Mouse (Mus musculus) CD4-positive, CD25-positive, alpha-beta regulatory T cell, adult 2 months (primary cell): ENCODE results near the gene Khnyn.
A peak's percentile ranks its signal among the peaks of the same experiment; 100 is the strongest.

ENCODE experiments used
- DNase-seq: peaks from one replicate; pipeline ENCODE4 v3.0.0-alpha.2; 2012; ENCODE audit warnings: low read depth, low spot score

Khnyn gene

DNA sequence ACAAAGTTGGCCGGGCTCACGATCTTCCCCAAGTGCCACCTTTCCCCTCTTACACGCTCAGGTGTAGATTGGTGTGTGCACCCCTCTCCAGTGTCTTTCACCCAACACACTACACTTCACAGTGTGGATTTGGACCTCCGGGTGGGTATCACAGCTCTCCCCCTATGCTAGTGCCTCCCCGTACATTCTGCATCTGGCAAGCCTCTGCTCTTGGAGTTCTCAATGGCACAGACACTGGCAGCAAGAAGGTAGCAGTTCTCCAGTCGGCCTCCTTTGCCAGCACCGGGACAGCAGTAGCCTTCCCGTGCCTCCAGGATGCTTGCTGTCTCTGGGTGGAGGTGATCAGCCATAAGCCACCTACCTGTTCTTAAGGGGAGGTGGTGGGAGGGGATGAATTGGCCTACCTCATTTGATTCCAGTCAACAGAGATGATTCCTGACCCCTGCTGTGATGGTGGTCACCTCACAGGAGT is 11.5 kb upstream of the Khnyn start:
- no peak for DNase-seq

DNA sequence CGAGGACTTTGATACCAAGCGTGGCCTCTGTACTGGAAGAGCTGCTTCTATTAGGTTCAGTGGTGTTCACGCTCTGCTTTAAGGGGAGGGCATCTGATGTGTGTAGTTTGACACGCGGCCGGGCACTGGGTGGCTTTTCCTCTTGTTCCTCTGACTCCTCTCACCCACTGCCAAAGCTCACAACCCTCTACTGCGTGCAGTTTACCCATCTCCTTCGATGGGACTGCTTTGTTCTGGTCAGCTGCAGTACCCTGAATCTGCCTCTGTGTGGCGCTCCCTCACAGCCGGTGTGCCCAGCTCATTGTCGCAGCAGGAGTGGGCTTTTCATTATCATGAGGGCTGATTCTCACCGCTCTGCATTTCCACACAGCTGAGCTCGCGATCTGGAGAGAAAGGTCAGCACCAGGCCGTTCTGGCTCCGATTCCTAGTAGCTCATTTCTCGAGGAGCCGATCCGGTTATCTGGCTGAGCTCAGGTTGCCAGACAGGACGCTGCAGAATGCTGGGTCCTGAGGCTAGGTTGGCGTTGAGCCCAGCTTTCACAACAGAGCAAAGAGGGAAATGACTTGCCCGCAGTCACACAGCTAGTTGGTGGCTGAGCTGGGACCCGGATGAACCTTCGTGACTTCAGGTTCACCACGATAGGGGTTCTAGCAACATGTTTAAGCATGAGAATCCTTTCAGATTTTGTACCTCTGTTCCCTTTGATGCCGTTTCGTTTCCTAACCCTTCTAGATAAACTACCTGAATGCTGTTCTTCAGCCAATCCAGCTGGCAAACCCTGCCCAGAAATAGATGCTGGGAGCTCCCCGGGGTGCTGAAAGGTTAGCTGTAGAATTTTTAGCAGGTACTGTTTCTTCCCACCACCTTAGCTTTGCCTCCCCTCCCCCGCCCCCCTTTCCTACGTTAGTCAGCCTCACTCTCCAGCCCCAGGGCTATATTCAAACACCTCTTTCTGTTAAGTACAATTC is 10.7 kb upstream of the Khnyn start:
- DNase-seq, result peak; percentile 86

DNA sequence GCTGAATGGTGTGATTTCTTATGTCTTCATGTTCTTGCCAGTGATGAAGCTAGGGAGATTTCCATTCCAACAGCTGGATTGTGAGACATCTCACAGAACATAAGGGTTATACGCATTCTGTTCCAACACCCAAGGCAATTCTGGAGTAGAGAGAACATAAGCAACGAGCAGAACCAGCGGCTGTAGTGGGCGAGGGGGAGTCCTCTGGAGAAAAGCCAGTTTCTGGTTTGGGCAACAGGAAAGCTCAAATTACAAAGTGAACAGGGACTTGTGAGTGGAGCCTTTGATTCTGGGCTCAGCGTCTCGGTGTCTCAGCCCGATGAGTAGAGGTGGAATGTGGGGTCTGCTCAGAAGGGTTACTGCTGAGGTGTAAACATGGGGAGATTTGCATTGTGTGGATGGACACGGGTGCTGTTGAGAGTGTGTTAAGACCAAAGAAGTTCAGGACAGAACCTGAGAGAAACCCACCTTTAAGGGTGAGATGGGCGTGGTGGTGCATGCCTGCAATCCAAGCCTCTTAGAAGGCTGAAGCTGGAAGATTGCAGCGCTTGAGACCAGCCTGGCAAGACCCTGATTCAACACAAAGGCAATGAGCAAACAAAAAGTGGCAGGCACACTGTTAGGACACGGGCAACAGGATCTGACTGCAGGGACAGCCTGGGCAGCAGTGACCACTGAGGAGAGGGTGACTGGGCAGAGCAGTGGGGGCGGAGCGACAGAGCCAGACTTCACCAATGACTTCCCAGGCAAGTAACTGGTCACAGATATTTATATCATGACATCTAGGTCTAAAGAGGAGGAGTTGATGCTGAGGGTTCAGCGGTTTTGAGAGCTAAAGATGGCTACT is 7.1 kb upstream of the Khnyn start:
- no peak for DNase-seq

DNA sequence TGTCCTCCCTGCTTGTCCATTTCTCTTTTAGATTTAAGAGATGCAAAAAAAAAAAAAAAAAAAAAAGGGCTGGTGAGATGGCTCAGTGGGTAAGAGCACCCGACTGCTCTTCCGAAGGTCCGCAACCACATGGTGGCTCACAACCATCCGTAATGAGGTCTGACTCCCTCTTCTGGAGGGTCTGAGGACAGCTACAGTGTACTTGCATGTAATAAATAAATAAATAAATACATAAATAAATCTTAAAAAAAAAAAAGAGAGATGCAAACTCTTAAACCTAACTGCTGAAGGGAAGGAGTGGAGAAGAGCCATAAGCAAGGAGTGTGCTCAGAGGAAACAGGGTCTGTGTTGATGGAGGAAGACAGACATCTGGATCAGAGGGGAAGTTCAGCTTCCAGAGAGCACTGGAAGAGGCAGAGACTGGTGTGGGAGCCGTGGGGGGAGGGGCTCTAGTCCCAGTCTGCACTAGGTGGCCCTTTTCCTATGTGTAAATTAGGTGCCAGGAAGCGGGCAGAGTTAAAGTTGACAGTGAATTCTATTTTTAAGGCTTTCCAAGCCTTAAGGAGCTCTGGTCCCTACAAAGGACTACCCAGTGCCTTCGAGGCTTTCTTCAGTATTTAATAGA is 6.3 kb upstream of the Khnyn start:
- DNase-seq, result no peak

DNA sequence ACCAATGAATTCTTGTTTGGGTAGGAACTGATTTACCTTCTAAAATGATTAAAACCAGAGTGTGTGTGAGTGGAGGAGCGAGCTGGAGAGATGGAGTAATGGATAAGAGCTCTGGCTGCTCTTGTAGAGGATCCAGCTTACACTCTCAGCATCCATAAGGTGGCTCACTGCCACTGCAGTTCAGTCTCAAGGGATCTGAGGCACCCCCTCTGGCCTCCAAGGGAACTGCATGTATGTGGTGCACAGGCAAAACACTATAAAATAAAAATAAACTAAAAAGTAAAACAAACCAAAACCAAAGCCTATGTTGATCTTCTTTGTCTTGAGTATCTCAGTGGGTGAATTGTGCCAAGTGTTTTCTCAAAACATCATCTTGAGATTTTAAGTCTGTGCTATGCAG is 5.1 kb upstream of the Khnyn start:
- DNase-seq, result peak; percentile 91

DNA sequence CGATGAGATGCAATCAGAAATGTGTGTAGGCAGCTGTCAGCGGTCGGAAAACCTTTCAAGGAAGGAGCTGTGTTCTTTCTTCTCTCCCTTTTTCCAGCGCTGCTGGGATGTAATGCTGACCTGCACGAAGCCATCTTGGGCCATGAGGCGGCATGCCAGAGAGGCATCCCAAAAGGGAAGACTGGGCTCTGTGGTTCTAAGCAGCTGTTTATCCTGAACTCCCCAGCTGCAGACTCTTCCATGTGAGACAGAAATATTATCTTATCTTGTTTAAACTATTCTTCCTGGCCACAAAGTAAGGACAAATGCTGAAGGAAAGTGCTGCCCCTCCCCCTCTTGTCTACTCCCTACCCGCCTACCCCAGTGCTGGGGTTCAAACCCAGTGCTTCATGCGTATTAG is 3.8 kb upstream of the Khnyn start:
- DNase-seq, result no peak

DNA sequence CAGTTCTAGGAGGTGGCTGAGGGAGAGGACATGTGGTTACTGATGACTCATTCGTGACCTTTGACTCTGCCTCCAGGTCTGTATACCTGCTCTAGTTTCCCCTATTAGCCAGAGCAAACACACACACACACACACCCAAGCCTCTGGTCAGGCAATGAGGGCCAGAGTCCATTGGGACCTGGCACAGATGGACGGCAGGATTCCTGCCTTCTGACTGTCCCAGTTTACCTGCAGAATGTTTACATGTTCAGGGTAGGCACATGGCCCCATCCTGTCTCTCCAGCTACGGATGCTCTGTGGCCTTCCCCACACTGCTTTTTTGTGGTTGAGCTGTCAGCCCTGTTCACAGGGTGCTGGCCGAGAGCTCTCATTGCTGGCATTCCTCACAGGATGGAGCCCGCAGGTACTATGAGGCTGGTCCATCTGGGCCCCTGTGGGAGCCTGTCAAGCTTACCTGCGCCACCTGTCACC is 2.5 kb upstream of the Khnyn start:
- peak; percentile 52 for DNase-seq

DNA sequence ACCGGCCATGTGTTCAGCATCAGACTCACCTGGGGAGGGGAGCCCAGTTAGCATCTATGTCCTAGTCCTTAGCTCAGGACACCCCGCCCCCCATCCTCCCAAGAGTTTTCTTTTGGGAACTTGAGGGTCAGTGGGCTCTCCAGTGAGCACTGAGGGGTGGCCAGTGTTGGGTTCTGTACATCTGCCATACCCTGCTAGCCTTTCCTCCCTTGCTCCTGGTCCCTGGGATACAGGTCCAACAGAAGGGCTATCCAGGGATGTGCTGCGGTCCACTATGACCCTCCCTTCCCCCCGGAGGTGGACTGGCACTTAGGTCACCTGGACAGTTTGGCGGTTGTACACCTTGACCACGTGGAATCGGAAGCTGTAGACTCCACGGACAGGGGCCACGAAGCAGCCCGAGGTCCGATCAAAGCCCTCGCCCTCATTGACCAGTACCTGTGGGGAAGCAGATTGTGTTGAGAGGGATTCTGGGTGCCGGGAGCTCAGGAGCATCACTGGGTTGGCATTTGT is 1.5 kb upstream of the Khnyn start:
- no peak for DNase-seq

DNA sequence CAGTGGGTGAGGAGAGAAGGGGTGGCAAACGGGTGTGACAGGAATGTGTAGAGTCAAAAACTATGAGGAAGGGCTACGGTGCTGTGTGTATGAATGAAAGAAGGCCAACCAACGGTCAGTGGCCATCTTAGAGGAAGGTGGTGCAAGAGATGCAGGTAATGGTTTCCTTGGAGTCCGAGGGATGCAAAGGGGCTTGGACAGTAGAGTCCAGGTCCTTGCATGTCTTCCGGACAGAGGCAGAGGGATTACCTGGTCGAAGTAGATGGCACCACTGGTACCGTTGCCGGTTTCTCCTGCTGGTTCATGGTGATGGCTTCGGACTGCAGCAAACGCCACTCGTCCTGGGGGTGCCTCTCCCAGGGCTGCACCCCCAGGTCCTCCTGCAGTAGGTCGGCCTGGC is 1.1 kb upstream of the Khnyn start:
- no peak for DNase-seq

DNA sequence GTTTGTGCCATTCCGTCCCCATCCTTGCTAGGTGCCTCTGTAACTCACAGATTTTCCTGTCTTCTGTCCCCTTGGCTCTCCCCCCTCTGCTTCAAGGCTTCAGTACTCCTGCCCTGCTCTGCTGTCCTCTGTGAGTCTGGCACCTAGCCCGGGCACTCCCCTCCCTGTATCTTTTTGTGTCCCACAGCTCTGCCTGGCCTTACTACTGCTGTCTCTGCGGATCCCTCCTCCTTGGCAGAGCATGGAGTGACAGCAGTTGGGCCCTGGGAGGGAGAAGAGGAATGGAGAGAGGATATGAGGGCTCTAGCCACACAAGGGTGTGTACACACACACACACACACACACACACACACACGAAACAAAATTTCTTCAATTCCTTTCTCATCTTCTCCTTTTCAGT is 581 bp upstream of the Khnyn start, which contains the start of gene Cbln3:
Gene Cbln3, minus strand, starts transcription at position 227 of the 400 bp plus-strand sequence.
- DNase-seq, result peak; percentile 27

DNA sequence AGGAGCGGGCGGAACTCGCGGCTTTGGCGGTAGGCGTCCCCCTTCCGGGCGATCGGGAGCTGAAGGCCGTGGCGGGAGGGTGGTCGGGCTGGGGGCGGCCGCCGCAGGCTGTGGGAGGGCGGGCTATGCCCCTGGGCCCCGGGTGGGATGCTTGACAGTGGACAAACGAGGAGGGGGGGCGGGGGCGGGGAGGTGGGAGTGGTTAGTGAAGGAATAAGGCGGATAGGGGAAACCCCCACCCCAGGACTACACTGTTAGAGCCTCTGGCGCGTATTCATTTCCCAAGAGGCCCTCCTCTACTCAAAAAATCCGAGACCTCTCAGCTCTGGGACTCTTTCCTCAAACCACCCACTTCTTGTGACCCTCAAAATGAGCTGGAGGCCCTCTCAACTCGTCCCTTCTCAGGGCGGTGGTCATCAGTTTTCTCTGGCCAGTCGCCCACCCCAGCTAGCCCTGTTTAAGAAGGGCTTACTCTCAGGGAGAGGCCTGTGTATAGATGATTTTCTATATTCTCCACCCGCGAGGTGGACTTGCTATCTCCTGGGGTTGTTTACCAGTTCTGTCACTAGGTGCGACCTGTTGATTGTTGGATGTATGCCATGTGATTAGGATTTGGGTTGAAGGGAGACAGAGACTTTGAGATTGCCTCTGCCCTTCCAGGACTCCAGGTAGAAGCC is 505 bp downstream of the Khnyn start:
- peak; percentile 39 for DNase-seq

DNA sequence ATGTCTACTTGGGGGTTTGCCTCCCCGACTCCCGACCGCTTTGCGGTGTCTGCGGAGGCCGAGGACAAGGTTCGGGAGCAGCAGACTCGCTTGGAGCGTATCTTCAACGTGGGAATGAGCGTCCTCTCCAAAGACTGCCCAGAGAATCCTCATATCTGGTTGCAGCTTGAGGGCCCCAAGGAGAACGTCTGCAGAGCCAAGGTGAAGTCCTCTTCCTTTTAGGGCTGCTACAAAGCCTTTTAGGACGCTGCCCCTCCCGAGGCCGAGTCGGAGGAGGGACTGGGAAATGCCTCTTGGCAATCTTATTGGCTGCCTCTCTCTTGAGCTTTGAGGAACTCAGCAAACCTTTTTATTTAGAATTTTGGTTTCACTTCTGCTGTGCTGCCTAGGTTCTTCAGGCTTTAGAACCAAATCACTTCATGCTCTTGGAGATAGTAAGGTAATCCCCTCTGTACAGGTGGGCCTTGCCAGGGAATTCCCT is 1.1 kb downstream of the Khnyn start:
- DNase-seq, result peak; percentile 69

DNA sequence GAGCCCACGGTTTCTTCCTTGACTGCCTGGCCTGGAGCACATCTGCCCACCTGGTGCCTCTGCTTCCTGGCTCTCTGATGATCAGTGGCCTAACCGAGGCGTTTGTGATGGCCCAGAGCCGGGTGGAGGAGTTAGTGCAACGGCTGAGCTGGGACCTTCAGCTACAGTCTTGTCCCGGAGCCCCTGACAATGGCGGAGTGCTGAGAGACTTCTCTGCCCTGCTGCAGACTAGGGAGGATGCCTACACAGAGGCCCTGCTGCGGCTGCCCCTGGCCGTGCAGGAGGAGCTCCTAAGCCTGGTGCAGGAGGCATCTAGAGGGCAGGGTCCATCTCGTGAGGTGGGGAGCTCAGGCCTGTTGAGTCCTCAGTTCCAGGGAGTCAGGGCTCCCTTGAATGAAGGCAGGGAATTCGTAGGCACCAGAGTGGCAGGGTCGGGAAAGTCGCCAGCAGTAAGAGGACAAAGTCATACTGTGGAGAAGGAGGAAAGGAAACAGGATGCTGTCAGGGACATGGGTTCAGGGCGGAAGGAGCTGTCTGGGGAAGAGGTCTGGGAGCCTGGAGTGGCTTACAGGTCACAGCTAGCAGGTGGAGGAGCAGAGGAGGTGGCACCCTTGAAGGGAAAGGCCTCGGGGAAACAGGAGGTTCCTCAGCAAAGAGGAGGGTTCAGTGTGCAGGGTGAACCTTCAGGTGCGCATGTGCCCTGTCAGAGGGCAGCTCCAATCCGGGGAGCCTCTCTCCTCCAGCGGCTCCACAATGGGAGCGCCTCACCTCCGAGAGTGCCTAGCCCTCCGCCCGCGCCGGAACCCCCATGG is 2.0 kb downstream of the Khnyn start:
- no peak for DNase-seq

DNA sequence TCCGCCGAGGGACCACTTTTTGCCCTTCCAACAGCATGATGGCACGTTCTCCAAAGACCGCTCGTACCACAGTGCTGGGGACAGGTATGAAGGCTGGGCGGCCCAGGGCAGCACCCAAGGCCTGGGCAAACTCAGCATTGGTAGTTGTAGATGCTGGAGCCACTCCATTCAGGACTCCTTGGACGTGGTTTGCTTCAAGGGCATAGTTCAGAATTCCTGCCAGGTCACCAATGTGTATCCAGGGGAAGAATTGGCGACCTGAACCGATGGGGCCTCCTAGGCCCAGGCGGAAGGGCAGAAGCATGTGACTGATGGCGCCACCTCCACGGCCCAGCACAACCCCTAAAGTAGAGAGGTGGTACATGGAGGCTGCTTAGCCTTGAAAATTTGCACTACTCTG is 12.9 kb downstream of the Khnyn start:
- no peak for DNase-seq

DNA sequence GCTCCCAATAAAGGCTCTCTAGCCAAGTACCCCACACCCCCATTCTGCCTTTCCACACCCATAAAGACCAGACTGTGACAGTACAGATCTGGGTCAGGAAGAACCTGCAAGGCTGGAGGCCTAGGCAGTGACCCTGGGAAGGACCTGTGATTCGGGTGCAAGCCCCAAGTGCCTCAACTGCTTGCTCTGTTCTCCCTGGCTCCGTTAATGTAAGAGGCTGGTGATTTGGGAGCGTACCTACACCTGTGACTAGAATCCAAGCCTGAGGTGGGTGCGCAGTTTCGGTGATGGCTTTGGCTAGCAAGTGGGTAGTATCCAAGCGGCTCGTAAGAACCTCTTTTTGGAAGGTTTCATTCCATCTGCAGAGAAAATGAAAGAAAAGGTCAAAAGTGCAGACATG is 14.2 kb downstream of the Khnyn start:
- DNase-seq, result no peak

DNA sequence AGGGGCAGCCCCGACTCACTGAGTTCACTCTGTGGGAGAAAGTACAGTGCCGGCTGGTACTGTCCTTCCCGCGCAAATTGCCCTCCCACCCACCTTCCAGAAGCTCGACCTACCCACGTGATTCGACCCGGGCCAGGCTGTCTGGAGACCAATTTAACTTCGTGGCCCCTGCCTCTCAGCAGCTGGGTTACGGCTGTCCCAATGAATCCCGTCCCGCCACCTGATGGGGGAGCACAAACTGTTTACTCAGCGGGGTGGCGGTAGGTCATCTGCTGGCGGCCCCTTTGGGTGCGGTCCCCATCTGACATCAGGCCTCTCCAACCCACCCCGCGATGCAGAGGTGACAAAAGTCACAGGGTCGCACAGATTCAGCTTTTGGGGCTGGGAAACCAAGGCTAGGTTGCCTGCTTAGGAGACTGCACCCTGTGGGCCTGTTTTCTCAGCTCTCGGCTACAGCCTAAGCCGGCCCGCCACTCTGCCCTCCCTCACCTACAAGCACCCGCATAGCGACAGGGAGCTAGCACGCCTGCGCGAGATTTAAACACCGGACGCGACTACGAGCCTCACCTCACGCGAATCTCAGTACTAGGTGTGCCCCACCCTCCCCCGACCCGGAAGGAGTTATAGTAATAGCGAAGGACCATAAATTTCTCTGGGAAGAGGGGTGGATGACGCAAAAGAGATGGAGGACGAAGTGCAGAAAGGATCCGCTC is 15.1 kb downstream of the Khnyn start, which contains the start of gene Sdr39u1:
Gene Sdr39u1, minus strand, starts transcription at position 593 of the 713 bp plus-strand sequence.
- DNase-seq, result peak; percentile 95

DNA sequence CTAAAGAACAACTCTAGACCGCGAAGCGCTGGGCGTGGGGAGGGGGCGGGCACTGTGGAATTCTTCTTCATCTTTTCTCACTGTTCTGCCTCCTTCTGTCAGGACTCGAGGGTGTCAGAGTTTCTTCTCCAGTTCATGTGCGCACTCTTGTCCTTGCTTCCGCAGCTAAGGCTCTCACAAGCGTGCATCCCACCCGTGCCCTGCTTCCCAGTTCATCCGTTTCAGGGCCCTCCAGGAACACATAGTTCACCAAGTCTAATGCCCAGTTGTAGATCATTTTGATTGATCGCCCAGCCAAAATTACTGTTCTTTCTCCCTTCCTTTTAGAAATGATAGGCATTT is 15.6 kb downstream of the Khnyn start:
- DNase-seq, result no peak

DNA sequence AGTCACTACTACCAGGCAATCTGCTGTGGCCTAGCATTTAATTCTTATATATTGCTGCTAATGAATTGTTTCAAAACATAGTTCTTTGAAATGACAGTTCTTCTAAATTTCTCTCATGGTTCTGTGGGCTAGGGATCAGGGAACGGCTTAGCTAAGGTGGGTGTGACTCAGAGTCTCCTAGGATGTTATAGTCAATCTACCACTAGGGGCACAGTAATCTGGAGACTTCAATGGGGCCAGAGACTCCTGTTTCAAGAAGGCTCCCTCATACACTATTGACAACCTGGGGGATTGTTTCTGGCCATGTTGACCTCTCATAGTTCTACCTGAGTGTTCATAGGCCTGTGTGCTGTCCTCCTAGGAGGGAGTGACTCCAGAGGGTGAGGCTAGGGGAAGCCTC is 20.8 kb downstream of the Khnyn start:
- DNase-seq, result peak; percentile 47

DNA sequence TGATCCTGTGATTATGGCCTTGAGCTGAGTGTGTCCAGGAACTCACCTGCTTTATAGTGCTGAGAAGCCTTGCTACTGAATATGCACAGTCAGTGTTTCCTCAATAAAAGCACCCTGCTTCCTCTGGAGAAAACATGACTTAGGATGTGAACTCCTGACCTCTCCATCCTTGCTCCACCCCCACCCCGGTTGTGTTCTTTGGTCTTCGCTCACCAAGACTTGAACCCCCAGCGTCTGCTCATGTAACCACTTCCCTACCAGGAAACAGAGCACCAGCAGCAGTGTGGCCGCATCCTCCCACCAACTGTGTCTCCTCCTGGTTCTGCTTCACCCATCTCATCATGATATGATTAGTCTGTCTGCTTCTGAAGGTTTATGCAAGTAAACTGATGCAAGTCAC is 28.7 kb downstream of the Khnyn start:
- DNase-seq, result peak; percentile 45
